Mouse (Mus musculus): ENCODE data around the gene Rnf144b. TPM values are rescaled to one million over a fixed set of nuclear protein-coding genes. Genes with fewer than 3 reads are reported as not detected.
A peak's percentile ranks its signal among the peaks of the same experiment; 100 is the strongest.

Gene Rnf144b
- total RNA-seq, 2 experiments from 2014 or later = 25.6 to 25.9 TPM

DNA sequence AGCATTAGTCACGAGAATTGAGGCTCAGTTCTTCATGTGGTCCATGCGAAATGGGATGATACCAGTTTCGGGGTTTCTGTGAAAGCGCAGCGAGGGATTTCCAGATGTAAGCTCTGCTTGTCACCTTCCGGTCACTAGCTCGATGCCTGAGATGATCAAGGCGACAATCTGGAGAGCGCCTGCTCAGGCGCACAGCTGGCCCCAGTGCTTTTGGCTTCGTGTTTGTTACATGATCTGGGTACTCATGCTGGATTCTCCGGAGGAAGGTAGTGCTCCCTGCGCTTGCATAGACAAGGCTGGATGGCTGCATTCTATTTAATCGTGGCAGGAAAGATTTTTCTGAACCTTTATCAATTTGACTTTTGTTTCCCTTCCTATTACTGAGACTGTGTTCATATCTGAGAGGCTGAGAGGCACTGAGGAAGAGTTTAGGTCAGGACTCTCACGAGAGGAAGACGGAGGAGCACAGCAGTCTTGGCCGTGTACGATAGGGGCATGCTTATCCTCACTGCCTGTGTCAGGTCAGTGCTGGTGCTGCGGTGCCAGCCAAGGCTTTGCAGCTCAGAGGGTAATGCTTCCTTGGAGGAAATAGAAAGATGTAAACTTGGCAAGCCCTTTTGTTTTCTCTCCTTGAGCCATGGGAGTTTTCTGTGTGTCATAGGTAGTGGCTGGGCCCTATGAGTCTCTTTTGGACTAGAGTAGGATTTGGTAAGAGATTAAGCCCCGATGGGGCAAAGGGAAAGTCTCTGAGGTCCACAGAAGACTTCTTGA is 93.5 kb downstream of the Rnf144b start:
- no peak for ATAC-seq (ENCODE audit: poor library complexity, severe bottlenecking)

DNA sequence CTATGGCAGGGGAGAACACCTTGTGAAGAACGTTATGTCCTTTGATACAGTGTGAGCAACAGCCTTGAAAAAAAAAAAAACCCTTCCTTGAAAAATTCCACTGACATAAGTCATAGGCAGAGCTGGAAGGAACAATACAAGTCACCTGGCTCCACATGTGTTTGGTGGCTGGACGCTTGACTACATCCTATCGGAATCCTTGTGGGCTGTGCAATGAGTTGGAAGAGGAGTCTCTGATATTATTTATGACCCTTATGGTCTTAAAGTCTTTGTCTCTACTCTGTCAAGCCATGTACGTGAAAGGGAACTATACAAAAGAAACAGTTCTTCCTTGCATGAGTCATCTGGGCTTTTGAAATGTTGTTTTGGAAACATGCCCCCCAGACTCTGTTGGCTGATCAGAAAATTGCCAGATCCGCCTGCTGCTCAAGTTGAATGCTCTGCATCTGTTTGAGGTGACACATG is 94.7 kb downstream of the Rnf144b start:
- no peak for ATAC-seq (ENCODE audit: poor library complexity, severe bottlenecking)

DNA sequence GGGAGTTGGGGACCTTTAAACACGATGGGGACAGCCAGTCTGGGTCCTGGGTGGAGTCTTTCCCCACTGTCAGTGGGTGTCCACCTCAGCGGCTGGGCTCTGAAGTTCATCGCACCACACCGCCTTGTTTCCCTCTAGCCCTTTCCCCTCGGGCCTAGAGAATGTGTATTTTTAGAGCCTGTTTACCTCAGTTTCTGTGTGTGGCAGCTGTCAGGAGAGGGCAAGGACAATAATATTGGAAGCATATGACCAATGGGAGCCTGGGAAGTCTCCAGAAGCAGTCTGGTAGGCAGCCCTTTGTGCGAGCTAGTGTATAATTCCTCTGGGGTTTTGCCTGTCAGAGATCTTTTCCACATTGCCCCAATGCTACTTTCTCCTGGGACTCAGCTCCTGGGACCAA is 95.9 kb downstream of the Rnf144b start:
- ATAC-seq (ENCODE audit: poor library complexity, severe bottlenecking) = no peak

DNA sequence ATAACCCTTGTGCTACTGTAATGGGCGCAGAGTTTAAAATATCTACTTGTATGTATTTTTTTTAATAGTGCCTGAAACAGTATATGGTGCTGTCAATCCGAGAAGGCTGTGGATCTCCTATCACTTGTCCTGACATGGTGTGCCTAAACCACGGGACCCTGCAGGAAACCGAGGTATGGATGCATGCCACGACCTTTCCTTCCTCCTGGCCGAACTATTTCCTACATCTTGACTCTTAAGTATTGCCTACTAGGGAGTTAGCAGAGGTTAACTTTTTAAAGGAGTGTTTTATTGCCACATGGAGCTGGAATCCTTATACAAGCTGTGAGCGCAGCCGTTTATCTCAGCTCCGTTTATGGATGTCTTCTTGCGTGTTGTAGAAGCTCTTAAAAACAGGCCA is 98.0 kb downstream of the Rnf144b start:
- no peak for ATAC-seq (ENCODE audit: poor library complexity, severe bottlenecking)

DNA sequence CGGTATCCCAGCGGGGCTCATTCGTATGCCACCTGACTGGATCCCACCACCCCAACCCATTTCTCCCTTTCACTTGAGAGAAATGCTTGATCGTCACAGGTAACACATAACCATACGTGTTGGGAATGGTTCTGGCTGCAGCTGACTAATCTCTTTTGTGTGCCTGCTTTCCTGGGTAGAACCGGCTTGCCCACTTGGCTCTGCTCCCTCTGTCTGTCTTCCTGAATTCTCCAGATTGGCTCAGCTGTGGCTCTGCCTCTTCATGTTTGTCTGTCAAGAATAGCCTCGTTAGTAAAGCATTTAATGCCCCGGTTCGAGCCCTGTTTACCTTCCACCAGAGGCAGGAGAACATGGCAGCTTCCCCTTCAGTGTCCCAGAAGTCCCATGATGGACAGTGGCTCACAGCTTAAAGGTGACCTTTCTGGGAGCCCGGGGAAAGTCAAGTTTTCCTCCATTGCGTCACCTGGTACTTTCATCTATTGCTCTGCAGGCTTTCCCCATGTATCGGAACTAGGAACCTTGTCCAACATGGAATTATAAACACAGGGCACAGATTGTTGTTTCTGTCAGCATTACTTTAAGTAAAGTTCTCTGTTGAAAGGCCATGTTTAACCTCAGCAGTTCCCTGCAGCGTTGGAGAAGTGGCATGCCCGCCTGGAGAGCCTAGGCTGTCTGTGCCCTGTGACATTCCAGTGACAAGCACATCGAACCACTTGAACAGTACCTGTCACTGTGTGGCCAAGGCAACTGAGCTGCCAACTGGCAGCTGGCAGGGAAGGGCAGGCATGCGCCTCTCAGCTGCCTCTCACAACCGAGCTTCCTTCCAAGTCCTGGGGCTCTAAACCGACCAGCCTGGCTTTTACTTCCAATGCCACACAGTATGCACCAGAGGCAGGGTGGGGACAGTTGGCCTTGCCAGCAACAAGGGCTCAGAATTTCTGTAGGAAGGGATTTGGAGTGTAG is 101.4 kb downstream of the Rnf144b start:
- no peak for ATAC-seq (ENCODE audit: poor library complexity, severe bottlenecking)

DNA sequence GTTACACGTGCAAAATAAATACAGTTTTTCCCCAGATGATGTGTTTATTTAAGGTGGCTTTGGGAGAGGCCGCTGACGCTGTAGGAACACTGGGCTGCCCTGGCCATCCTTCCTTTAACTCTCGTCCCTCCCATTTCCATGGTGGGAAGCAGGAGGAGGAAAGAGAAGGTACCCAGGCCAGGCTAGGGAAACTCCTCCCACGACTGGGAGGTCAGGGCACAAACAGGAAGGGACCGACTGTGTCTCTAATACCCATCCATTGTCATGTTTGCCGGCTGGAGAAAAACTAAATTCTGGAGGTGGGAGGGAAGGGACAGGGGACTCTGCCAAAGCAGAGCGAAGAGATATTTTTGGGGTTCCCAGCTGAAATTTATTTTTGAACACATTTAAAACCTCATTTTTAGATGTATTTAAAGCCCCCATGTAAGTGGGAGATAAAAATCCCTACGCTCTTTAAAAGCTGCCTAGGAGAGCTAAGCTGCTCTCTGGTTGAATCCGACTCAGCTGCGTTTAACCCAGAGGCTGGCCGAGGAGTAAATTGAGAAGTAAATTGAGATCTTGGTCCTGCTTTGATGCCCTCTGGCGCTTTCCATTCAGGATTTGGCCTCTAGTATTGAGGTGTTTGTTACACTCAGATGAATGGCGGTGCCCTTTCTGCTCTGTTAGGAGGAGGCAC is 102.3 kb downstream of the Rnf144b start:
- ATAC-seq (ENCODE audit: poor library complexity, severe bottlenecking) = no peak

DNA sequence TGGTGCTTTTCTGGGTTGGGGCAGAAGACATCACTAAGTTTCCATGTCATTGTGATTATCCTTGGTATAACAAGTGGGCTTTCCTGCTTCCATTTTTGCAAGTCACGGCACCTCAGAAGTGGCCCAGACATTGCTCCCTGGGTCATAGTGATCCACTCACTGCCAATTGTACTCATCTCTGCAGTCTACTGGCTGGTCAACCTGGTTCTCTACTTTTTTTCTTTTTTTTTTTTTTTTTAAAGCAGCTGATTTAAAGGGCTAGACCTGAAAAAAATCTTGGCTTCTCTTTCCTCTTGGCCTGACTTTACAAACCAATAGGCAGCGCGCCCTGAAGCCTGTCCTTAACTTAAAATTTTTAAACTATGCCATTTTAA is 102.9 kb downstream of the Rnf144b start:
- ATAC-seq (ENCODE audit: poor library complexity, severe bottlenecking) = no peak

DNA sequence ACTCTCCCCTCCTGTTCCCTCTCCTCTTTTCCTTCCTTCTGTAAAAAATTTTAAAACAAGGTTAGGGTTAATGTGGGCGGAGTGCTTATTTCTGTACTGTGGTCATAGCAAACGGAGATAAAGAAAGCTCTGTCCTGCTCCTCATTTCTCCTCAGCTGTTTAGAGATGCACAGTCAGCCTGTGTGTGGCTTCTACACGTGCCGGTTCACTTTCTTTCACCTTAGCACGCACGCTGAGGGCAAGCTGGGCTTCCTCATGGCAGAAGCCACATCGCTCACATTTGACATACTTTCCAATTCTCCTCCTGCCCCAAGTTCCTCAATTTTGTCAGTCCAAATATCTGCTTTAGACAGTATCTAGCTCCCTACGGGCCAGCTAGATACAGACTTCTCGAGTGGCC is 103.3 kb downstream of the Rnf144b start:
- ATAC-seq (ENCODE audit: poor library complexity, severe bottlenecking) = peak; percentile 84

DNA sequence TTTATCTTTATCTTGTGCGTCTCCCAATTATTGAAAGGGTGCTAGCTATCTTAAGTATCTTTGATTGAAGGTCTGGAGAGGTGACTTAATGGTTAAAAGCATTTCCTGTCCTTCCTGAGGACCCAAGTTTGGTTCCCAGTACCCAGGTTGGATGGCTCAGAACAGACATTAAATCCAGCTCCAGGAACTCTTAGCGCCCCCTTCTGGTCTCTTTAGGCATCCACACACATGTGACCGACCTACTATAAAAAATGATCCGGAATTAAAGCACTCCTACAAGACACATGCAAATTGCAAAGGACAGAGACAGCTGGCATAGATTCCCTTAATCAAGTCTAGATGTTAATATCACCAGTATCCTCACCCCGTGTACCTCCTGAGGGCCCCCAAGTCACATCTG is 104.1 kb downstream of the Rnf144b start:
- ATAC-seq (ENCODE audit: poor library complexity, severe bottlenecking) = no peak

DNA sequence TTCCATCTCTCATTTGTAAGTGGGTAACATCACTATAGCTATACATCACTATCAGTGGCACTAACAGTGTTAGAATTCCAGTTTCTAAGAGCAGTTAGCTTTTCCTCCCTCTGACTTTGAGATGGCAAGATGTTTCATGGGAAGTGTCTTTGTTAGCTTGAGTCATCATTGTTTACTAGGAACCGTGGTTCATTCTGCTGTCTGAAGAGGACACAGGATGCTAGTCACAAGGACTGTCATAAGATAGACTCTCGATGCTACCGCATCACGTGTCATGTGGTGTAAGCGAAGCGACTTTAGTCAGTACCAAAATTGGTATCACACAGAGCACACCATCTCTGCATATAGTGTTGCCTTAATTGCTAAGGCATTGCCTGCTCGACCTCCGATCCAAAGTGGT is 105.7 kb downstream of the Rnf144b start:
- ATAC-seq (ENCODE audit: poor library complexity, severe bottlenecking) = peak; percentile 12; the same call in 1 of the 2 replicates

DNA sequence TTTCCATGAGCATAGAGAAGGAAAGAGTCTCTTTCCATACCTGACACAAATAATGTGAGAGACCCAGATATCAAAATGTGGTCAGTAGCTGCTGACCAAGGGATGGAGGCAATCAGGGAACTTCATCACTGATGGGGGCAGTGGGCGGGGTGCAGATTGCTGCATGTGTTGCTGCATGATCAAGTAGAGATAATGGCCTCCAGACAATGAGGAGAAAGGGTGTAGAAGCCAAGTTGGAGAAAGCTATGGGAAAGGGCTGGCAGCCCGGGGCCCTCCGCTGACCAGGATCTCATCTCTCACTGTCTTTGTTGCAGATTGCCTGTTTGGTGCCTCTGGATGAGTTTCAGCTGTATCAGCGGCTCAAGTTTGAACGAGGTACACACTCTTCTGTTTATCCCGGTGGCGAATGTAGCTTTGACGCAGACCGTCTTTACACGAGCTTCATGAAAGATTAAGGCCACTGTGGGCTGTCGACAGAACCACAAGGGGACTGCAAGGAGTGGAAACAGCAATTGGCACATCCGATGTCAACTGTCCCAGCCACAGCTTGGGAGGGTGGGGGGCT is 106.3 kb downstream of the Rnf144b start:
- no peak for ATAC-seq (ENCODE audit: poor library complexity, severe bottlenecking)

DNA sequence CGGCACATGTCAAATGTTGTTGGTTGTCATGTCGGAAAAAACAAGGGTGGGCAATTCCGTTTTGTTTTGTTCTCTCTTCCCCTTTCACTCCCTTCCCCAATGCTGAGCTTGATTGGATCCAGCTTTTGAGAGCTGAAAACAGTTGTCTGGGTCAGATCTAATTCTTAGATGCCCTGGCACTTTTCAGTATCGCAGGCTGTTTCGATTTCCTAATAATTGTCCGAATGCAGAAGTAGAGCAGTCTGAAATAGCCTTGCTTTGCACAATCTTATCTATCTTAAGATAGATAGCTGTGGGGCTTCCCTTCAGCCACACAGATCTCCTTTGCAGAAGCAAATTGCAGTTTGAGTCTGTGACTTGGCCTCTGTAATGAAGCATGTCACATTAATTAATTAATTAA is 109.7 kb downstream of the Rnf144b start:
- peak; percentile 78 for ATAC-seq (ENCODE audit: poor library complexity, severe bottlenecking)

DNA sequence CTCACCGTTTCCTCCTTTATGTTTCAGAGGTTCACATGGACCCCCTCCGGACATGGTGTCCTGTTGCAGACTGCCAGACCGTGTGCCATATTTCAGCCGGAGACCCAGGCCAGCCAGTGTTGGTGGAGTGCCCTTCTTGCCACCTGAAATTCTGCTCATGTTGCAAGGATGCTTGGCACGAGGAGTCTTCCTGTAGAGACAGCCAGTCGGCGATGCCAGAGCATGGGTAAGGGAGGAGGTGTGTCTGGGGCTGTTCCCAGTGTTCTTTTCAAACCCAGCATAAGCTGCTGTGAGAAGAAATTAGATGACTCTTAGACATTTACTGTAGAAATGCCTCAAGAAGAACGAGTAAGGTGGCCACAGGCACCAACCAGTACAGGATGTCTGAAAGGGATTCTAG is 114.9 kb downstream of the Rnf144b start:
- ATAC-seq (ENCODE audit: poor library complexity, severe bottlenecking) = no peak

DNA sequence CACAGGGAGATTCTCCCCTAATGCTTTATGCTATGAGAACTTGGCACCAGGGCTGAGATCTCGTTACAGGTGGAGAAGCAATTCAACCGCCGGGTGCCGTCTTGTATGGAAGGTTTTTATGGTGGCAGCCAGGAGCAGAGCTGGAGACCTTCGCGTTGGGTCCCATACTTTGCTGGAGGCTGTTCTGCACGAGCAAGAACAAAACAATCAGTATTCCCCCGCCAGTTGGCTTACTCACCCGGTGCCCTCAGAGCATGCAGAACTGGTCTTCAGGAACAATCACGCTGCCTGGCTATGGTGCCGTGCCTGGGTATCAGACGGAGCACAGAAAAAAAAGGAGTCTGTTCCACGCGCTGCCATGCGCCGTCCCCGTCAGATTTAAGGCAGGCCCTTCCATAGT is 115.7 kb downstream of the Rnf144b start:
- ATAC-seq (ENCODE audit: poor library complexity, severe bottlenecking) = no peak

DNA sequence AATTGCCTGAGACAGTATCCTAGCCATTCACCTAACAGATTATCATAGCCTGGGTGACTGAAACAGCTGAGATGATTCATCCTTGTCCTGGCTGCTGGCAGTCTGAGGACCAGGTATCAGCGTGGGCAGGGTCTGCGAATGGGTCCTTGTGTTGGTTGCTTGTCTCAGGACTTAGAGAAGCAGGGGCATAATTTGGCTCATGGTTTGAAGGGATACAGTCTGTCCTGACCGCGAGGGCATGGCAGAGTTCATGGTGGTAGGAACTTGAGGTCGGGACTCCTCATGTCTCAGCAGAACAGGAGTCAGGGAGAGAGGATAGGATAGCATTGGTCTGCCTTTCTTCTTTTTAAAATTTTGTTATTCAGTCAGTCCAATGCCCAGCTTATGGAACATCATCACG is 121.1 kb downstream of the Rnf144b start:
- no peak for ATAC-seq (ENCODE audit: poor library complexity, severe bottlenecking)

DNA sequence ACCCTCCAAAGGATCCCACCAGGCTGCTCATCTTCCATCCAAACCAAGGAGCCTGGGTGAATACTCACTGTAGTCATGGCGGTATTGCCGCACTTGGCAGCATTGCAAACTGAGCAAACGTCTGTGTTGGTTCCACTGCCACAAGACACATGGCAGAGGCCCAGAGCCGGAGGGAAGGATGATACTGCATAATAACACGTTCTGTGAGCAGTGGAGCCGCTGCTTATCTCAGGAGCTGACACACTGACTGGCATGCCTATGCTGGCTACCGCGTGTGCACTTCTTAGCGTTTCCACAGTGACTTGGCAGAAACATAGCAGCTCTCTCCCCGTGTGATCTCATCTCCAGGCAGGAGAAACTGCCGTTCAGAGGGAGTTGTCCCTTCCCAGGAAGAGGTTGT is 122.3 kb downstream of the Rnf144b start:
- ATAC-seq (ENCODE audit: poor library complexity, severe bottlenecking) = no peak

DNA sequence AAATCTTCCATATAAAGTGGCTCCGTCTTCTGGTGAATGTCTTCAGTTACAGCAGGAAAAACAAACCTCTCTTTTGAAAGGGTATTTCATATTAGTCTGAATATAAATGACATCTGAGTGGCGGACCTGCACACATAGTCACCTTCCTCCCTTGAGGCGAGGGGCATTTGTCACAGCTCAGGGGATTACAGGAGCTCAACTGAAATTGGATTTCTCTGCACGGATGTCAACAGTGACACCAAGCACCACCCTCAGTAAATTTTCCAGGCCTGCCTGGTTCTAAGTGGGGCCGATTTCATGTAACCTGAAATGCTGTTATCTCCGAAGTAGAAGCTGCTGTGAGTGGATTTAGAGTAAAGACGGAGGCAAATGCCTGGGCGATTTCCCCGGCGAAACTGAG is 124.0 kb downstream of the Rnf144b start:
- no peak for ATAC-seq (ENCODE audit: poor library complexity, severe bottlenecking)

DNA sequence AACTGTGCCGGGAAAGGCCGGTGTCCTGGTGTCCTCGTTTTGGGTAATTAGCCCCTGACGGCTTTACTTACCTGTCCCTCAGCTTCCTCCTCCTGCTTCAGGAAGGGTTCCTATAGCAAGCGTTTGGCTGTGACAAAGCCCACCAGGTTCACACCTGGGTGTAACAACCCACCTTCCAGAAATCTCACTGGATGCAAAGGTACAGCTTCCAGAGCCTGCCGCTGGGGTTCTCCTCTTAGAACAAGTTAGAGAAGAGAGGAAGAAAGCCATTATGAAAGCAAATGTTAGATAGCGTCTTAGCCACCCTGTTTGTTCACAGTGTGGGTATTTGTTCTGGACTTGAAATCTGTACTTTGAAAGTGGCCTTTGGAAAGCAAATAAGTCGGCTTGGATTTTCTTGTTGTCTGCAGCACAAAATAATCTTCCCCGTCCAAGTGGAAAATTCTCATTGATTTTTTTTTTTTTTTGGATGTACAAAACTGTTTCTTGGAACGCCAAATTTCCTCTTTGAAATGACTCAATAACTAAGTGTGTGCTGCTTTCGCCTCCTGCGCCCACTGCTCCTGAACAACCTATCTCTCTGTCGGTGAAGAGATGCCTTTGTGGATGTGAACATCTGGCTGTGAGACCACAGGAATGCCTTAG is 124.8 kb downstream of the Rnf144b start:
- no peak for ATAC-seq (ENCODE audit: poor library complexity, severe bottlenecking)

DNA sequence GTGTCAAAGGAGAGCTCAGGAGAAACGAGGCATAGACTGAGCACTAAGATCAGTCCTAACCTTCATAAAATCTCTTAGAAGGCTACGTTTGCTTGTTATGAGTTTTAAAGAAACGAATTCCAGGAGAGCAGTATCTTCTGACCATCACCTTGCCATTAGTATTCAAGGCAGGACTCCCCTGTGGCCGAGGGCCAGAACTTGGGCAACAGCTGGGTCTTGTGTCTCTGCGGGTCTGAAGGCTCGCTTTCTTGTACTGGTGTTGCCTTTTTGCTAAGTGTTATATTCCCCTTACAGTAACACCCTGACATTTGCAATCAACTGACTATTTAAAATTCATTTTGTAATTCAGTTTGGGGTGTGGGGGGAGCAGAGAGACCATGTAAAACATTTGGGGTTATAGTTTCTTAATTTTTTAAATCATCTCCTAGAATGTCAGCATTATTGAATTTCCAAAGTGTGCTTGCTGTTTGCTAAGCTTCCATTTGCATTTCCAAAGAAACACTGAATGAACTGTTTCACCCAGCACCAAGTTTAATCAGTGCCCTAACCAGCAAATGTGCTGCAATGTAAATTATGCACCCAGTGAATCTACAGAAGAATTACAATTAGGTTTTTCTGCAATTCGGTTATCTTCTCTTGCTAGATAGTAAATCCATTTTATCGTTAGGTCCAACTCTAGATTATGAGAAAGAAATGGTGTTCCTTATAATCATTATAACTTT is 126.0 kb downstream of the Rnf144b start:
- no peak for ATAC-seq (ENCODE audit: poor library complexity, severe bottlenecking)

DNA sequence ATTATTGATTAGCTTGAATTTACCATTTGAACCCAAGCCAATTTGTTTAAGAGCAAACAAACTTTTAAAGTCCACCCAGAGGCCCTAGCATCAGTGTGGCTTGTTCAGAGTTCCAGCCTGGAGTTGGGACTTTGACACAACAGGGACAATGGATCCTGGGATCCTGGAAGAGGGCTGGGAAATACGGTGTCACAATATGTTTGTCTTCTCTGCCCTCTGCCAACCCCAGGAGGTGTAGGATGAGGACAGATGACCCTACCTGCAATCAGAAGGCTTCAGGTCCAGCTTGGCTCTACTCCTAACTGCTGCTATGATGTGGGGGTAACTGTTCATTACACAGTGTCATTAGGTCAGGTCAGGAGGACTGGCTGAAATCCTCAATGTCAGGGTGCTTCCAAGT is 128.2 kb downstream of the Rnf144b start:
- no peak for ATAC-seq (ENCODE audit: poor library complexity, severe bottlenecking)

All from megakaryocyte, adult 5-6 weeks (primary cell).